Mouse (Mus musculus): ENCODE measurements at regions not wholly inside any gene's neighbourhood (a gene's known extent, or its start where the extent isn't known, plus 50 kb on each side); places are given as distances from the start of the nearest gene placed in this dataset.
A peak's percentile ranks its signal among the peaks of the same experiment; 100 is the strongest.

GRCm38 (mm10) chr6:51362475-51363226 lies 69.8 kb upstream of the Nfe2l3 start:
- DNase-seq, result peak; percentile 75 to 80

- DNase-seq, result no peak
Measured at GRCm38 (mm10) chr6:51364776-51365175, 67.7 kb upstream of the Nfe2l3 start.

- no peak for DNase-seq
Measured at GRCm38 (mm10) chr6:51369771-51370170, 62.7 kb upstream of the Nfe2l3 start.

- no peak for DNase-seq
Measured at GRCm38 (mm10) chr6:51372357-51372756, 60.1 kb upstream of the Nfe2l3 start.

GRCm38 (mm10) chr6:51378436-51378835 lies 54.0 kb upstream of the Nfe2l3 start:
- no peak for DNase-seq

GRCm38 (mm10) chr6:51379074-51379473 lies 53.4 kb upstream of the Nfe2l3 start:
- no peak for DNase-seq

GRCm38 (mm10) chr6:51379560-51380274 lies 52.8 kb upstream of the Nfe2l3 start:
- DNase-seq, result peak; percentile 51 to 59

- DNase-seq, result no peak
Measured at GRCm38 (mm10) chr6:51380275-51380575, 52.2 kb upstream of the Nfe2l3 start.

GRCm38 (mm10) chr6:51381465-51381864 lies 51.0 kb upstream of the Nfe2l3 start:
- DNase-seq, result no peak

Data from thymus, adult 18-20 months (tissue).